Mouse (Mus musculus): ENCODE data around the gene Gls. TPM values are rescaled to one million over a fixed set of nuclear protein-coding genes. Genes with fewer than 3 reads are reported as not detected.

Gls gene
- polyA plus RNA-seq, 1 experiment from 2014 or later = 21.0 TPM

- ATAC-seq = no peak
- Histone ChIP-seq H3K4me1 (ENCODE audit: control insufficient read depth, insufficient read depth, low read length) (no peaks in the 10 kb centered on the region), H3K27me3 (replicated peaks; ENCODE audit: control insufficient read depth, insufficient read depth, low read length) (no peaks in the 10 kb centered on the region), H3K36me3 (ENCODE audit: control insufficient read depth, insufficient read depth, low read length) (0 out of 2 replicates have a peak, but pooled peaks cover 3% of the 10 kb centered on the region), H3K27ac (ENCODE audit: low read length) (no peak overlapping the region), H3K9me3 (ENCODE audit: control insufficient read depth, low read length) (no peaks in the 10 kb centered on the region), H3K9ac (ENCODE audit: low read depth, low read length) (no peak overlapping the region), H3K4me3 (ENCODE audit: low read length) (no peak overlapping the region), H3K4me2 (ENCODE audit: low read depth, low read length) (no peak overlapping the region)
These were observed 16.3 kb downstream of the Gls start for GRCm38 (mm10) chr1:52216766-52217165.

DNA sequence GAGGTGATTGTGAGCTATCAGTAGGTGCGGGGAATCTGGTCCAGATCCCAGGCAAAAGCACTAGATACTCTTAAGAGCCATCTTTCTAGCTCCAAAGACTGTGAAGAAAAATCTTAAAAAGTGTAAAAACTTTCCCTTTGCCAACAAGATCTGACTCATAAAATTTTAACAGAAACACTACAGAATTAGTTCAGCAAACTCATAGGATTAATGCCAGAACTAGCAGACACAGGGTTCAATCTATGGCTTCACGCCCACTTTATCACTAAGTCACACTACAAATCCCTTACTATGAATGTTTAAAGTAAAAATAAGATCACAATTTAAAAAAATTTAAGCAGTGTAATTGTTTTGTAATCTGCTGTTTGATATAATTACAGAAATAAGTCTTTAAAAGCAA is 50.0 kb downstream of the Gls start:
- Histone ChIP-seq H3K4me3 (ENCODE audit: low read length) (no peak overlapping the region), H3K27ac (ENCODE audit: low read length) (no peak overlapping the region), H3K4me2 (ENCODE audit: low read depth, low read length) (no peak overlapping the region), H3K9me3 (ENCODE audit: control insufficient read depth, low read length) (no peaks in the 10 kb centered on the region), H3K36me3 (ENCODE audit: control insufficient read depth, insufficient read depth, low read length) (peaks cover 2% of the 10 kb centered on the region; the same call in 1 of the 2 replicates), H3K27me3 (replicated peaks; ENCODE audit: control insufficient read depth, insufficient read depth, low read length) (no peaks in the 10 kb centered on the region), H3K9ac (ENCODE audit: low read depth, low read length) (no peak overlapping the region), H3K4me1 (ENCODE audit: control insufficient read depth, insufficient read depth, low read length) (no peaks in the 10 kb centered on the region)
- ATAC-seq = no peak
- 91% methylated on average over 2 of the region's 2 CpGs for WGBS

- H3K4me2 ChIP-seq (ENCODE audit: low read depth, low read length) = no peak overlapping the region
- ATAC-seq = no peak
- H3K36me3 ChIP-seq (ENCODE audit: control insufficient read depth, insufficient read depth, low read length) = no peaks in the 10 kb centered on the region
- H3K4me3 ChIP-seq (ENCODE audit: low read length) = no peak overlapping the region
- H3K4me1 ChIP-seq (ENCODE audit: control insufficient read depth, insufficient read depth, low read length) = no peaks in the 10 kb centered on the region
- no peak overlapping the region for H3K9ac ChIP-seq (ENCODE audit: low read depth, low read length)
- no peaks in the 10 kb centered on the region for H3K9me3 ChIP-seq (ENCODE audit: control insufficient read depth, low read length)
- H3K27ac ChIP-seq (ENCODE audit: low read length) = no peak overlapping the region
- no peaks in the 10 kb centered on the region for H3K27me3 ChIP-seq (replicated peaks; ENCODE audit: control insufficient read depth, insufficient read depth, low read length)
These were observed 51.0 kb downstream of the Gls start for GRCm38 (mm10) chr1:52181994-52182393.

- no peaks in the 10 kb centered on the region for H3K36me3 ChIP-seq (ENCODE audit: control insufficient read depth, insufficient read depth, low read length)
- no peak overlapping the region for H3K4me3 ChIP-seq (ENCODE audit: low read length)
- WGBS = 96% methylated on average over 9 of the region's 9 CpGs
- no peaks in the 10 kb centered on the region for H3K4me1 ChIP-seq (ENCODE audit: control insufficient read depth, insufficient read depth, low read length)
- no peak overlapping the region for H3K27ac ChIP-seq (ENCODE audit: low read length)
- H3K27me3 ChIP-seq (replicated peaks; ENCODE audit: control insufficient read depth, insufficient read depth, low read length) = no peaks in the 10 kb centered on the region
- no peak overlapping the region for H3K9ac ChIP-seq (ENCODE audit: low read depth, low read length)
- no peak overlapping the region for H3K4me2 ChIP-seq (ENCODE audit: low read depth, low read length)
- ATAC-seq = no peak
- H3K9me3 ChIP-seq (ENCODE audit: control insufficient read depth, low read length) = no peaks in the 10 kb centered on the region
These were observed 53.0 kb downstream of the Gls start for GRCm38 (mm10) chr1:52179939-52180568.

DNA sequence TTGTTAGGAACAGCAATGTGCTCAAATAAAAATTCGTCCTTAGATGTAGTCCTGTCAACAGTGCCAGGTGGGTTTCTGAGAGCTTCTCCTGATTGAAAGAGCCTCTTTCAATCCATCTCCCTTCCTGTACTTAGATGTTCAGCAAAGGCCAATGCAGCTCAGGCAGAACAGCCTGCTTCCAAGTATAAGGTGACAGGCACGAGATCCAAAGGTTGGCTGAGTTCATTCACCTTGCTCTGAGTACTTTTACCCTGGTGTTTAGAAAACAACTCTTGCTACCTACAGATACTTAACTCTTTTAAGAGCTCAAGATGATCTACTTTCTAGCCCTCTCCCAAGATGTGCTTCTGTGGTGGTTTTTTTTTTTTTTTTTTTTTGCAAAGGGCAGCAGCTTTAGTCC is 56.0 kb downstream of the Gls start:
- Histone ChIP-seq H3K27ac (ENCODE audit: low read length) (peak overlapping the region; percentile 10; the same call in 1 of the 2 replicates), H3K4me3 (ENCODE audit: low read length) (no peak overlapping the region), H3K4me1 (ENCODE audit: control insufficient read depth, insufficient read depth, low read length) (no peaks in the 10 kb centered on the region), H3K36me3 (ENCODE audit: control insufficient read depth, insufficient read depth, low read length) (no peaks in the 10 kb centered on the region), H3K27me3 (replicated peaks; ENCODE audit: control insufficient read depth, insufficient read depth, low read length) (no peaks in the 10 kb centered on the region), H3K9ac (ENCODE audit: low read depth, low read length) (no peak overlapping the region), H3K4me2 (ENCODE audit: low read depth, low read length) (no peak overlapping the region), H3K9me3 (ENCODE audit: control insufficient read depth, low read length) (no peaks in the 10 kb centered on the region)
- WGBS = 68% methylated on average over 2 of the region's 2 CpGs
- ATAC-seq = peak; percentile 61

DNA sequence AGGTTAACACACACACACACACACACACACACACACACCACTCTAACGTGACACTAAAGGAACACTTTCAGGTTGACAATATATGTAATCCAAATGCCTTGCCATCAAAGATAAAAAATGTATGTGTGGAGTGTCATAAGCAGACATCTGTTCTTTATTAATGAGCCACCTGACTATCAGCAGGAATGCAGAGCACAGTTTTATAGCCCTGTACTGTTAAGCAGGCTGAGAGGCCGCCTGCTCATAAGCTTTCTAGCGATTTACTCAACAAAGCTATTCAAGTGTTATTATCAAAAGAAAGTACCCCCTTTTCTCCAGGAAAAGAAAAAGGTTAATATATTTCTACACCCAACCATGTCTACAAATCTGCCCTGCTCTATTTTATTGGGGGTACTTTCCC is 57.0 kb downstream of the Gls start:
- no peak overlapping the region for H3K4me3 ChIP-seq (ENCODE audit: low read length)
- peak; percentile 66 for ATAC-seq
- H3K9ac ChIP-seq (ENCODE audit: low read depth, low read length) = no peak overlapping the region
- H3K4me1 ChIP-seq (ENCODE audit: control insufficient read depth, insufficient read depth, low read length) = no peaks in the 10 kb centered on the region
- H3K4me2 ChIP-seq (ENCODE audit: low read depth, low read length) = no peak overlapping the region
- no peaks in the 10 kb centered on the region for H3K27me3 ChIP-seq (replicated peaks; ENCODE audit: control insufficient read depth, insufficient read depth, low read length)
- H3K27ac ChIP-seq (ENCODE audit: low read length) = no peak overlapping the region
- H3K36me3 ChIP-seq (ENCODE audit: control insufficient read depth, insufficient read depth, low read length) = no peaks in the 10 kb centered on the region
- 54% methylated on average over 3 of the region's 3 CpGs for WGBS
- no peaks in the 10 kb centered on the region for H3K9me3 ChIP-seq (ENCODE audit: control insufficient read depth, low read length)

DNA sequence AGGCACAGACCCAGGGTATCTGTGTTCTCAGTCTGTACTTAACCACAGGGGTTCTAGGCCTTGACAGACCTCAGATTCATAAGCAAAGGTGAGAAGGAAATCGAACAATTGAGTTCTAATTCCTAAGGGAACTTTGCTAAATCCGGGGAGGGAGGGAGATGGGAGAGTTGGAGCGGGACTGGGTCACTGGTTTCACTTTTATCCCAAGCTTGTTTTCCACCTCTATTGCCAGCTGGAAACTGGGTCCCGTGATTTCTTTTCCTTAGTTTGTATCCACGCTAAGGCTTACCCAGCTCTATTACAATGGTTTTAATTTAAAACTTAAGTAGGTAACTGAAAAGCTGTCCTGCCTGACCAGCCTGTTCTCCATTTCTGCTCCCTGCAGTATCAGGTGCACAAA is 57.7 kb downstream of the Gls start:
- 76% methylated on average over 5 of the region's 5 CpGs for WGBS
- Histone ChIP-seq H3K4me1 (ENCODE audit: control insufficient read depth, insufficient read depth, low read length) (peaks cover 4% of the 10 kb centered on the region), H3K9ac (ENCODE audit: low read depth, low read length) (no peak overlapping the region), H3K9me3 (ENCODE audit: control insufficient read depth, low read length) (no peaks in the 10 kb centered on the region), H3K4me3 (ENCODE audit: low read length) (no peak overlapping the region), H3K27me3 (replicated peaks; ENCODE audit: control insufficient read depth, insufficient read depth, low read length) (no peaks in the 10 kb centered on the region), H3K36me3 (ENCODE audit: control insufficient read depth, insufficient read depth, low read length) (no peaks in the 10 kb centered on the region), H3K27ac (ENCODE audit: low read length) (no peak overlapping the region), H3K4me2 (ENCODE audit: low read depth, low read length) (no peak overlapping the region)
- ATAC-seq = no peak

GRCm38 (mm10) chr1:52171271-52171670 is 61.8 kb downstream of the Gls start:
- H3K27ac ChIP-seq (ENCODE audit: low read length) = no peak overlapping the region
- no peak overlapping the region for H3K4me3 ChIP-seq (ENCODE audit: low read length)
- ATAC-seq = peak; percentile 68
- no peak overlapping the region for H3K9ac ChIP-seq (ENCODE audit: low read depth, low read length)
- WGBS = 48% methylated on average over 8 of the region's 8 CpGs
- H3K27me3 ChIP-seq (replicated peaks; ENCODE audit: control insufficient read depth, insufficient read depth, low read length) = no peaks in the 10 kb centered on the region
- no peaks in the 10 kb centered on the region for H3K9me3 ChIP-seq (ENCODE audit: control insufficient read depth, low read length)
- H3K4me2 ChIP-seq (ENCODE audit: low read depth, low read length) = 0 out of 2 replicates have a peak overlapping the region, but pooled peaks have one; percentile 7
- H3K4me1 ChIP-seq (ENCODE audit: control insufficient read depth, insufficient read depth, low read length) = peaks cover 4% of the 10 kb centered on the region
- no peaks in the 10 kb centered on the region for H3K36me3 ChIP-seq (ENCODE audit: control insufficient read depth, insufficient read depth, low read length)

GRCm38 (mm10) chr1:52170747-52171146 is 62.3 kb downstream of the Gls start:
- Histone ChIP-seq H3K4me3 (ENCODE audit: low read length) (no peak overlapping the region), H3K27me3 (replicated peaks; ENCODE audit: control insufficient read depth, insufficient read depth, low read length) (no peaks in the 10 kb centered on the region), H3K4me1 (ENCODE audit: control insufficient read depth, insufficient read depth, low read length) (peaks cover 4% of the 10 kb centered on the region), H3K4me2 (ENCODE audit: low read depth, low read length) (no peak overlapping the region), H3K36me3 (ENCODE audit: control insufficient read depth, insufficient read depth, low read length) (0 out of 2 replicates have a peak, but pooled peaks cover 3% of the 10 kb centered on the region), H3K9me3 (ENCODE audit: control insufficient read depth, low read length) (no peaks in the 10 kb centered on the region), H3K9ac (ENCODE audit: low read depth, low read length) (no peak overlapping the region), H3K27ac (ENCODE audit: low read length) (no peak overlapping the region)
- 72% methylated on average over 7 of the region's 7 CpGs for WGBS
- ATAC-seq = peak; percentile 18; the same call in 1 of the 2 replicates

DNA sequence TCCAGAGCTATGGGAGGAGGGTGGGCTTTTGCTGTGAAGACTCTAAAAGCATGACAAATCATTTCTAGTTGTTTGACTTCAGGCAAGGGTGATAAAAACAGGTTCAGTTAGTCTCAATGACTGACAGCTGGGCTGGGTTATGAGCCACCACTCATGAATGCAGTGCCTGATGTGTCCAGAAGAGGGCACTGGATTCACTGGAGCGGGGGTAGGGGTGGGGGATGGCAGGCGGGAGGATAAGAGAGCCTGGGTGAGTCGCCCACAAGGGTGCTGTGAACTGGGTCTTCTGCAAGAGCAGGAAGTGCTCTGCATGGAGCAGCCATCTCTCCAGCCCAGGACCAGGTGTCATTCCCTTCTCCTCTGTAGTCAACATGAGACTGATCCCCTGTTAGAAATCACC is 63.0 kb downstream of the Gls start:
- Histone ChIP-seq H3K9ac (ENCODE audit: low read depth, low read length) (no peak overlapping the region), H3K4me2 (ENCODE audit: low read depth, low read length) (no peak overlapping the region), H3K27ac (ENCODE audit: low read length) (no peak overlapping the region), H3K9me3 (ENCODE audit: control insufficient read depth, low read length) (no peaks in the 10 kb centered on the region), H3K4me3 (ENCODE audit: low read length) (no peak overlapping the region), H3K4me1 (ENCODE audit: control insufficient read depth, insufficient read depth, low read length) (peaks cover 4% of the 10 kb centered on the region), H3K27me3 (replicated peaks; ENCODE audit: control insufficient read depth, insufficient read depth, low read length) (no peaks in the 10 kb centered on the region), H3K36me3 (ENCODE audit: control insufficient read depth, insufficient read depth, low read length) (0 out of 2 replicates have a peak, but pooled peaks cover 3% of the 10 kb centered on the region)
- 14% methylated on average over 3 of the region's 3 CpGs for WGBS
- ATAC-seq = peak; percentile 32
